Mouse (Mus musculus) heart, adult 8-10 months (tissue): ENCODE results near the gene Glrp1. TPM values are rescaled to one million over a fixed set of nuclear protein-coding genes. Genes with fewer than 3 reads are reported as not detected.

Source experiments
- DNase-seq: peaks from one replicate; pipeline ENCODE4 v3.0.0; 2022; ENCODE audit warnings: low spot score
- total RNA-seq, 4 experiments: library from RNA; stranded (reverse); gene quantifications; 2 replicates each; pipeline ENCODE4 v1.2.4; 2022

Gene Glrp1
- under 1 TPM in 1 of 4 experiments, not detected in 3; 0.19 TPM for total RNA-seq

- DNase-seq: no peak
Measured at GRCm38 (mm10) chr1:88509789-88510188, at the start of gene Glrp1. Gene Glrp1 (minus strand): TSS chr1:88510066.

GRCm38 (mm10) chr1:88559258-88559657, 49.4 kb upstream of the Glrp1 start:
- no peak for DNase-seq

- DNase-seq: no peak
Measured at GRCm38 (mm10) chr1:88558793-88559192, 48.9 kb upstream of the Glrp1 start.

DNA sequence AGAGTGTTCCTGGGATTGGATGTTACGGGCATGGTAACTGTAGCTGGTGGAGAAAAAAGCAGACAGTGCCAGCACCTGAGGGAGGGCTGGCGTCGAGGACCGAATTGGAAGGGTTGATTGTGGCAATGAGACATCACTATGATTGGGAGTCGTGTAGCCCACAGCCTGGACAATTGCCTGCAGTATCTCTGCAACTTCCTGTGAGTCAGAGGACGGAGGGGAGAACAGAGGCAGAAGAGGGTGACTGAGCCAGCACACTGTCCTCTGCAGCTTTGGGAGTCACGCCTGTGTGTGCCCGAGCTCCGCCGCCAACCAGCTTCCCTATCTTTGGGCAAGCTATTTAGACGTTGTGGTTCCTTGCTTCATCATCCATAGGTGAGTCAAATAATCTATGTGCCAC, 46.5 kb upstream of the Glrp1 start:
- DNase-seq: no peak

DNA sequence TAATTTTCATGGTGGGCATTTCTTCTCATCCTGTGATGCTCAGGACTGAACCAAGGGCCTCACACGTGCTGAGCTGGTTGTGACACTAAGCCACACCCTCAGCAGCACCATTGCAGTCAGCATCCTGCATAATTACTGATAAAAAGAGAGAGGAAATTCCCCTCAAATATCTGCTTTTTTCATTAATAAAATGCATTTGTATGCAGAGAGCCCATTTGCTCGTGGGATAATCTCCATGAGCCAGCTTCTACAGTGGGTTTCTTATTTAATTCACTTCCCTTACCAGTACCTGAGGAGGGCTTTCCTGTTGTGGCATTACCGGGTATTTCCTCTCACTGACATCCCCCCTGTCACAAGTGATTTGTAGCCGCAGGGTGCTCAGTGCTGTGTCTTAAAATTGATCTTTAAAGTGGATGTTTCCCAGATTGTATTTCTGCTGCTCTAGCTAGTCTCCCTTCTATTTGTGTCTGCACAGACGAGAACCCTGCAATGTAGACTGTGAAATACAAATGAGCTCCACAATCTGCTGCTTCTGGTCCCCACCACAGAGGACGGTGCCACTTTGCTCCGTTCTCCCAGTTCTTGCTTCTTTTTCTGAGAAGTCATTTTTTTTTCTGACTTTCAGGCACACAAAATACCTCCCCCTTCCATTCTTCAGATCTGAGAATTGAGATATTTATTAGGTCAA, 43.8 kb upstream of the Glrp1 start:
- no peak for DNase-seq

GRCm38 (mm10) chr1:88549263-88549662, 39.4 kb upstream of the Glrp1 start:
- no peak for DNase-seq

GRCm38 (mm10) chr1:88547172-88547571, 37.3 kb upstream of the Glrp1 start:
- no peak for DNase-seq

GRCm38 (mm10) chr1:88543608-88544007, 33.7 kb upstream of the Glrp1 start:
- no peak for DNase-seq

DNA sequence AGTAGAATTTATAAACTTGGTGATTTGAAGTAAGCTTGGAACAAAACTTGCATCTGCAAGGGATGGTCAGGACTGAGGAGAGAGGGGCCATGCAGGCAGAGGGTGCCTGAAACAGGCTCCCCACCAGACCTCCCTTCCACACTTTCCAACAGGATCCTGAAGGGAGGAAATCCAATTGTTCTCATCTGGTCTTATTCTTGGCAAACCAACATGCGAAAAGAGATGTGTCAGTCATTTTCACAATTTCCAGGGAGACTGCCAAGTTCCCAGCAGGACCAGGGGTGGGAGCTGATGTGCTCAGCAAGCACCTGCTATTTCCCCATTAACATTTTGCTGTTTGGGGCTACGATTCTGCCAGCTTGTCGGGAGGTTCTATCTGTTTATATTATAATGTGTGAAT, 30.0 kb upstream of the Glrp1 start:
- peak; percentile 27 for DNase-seq

- no peak for DNase-seq
Measured at GRCm38 (mm10) chr1:88539256-88539655, 29.4 kb upstream of the Glrp1 start.

DNA sequence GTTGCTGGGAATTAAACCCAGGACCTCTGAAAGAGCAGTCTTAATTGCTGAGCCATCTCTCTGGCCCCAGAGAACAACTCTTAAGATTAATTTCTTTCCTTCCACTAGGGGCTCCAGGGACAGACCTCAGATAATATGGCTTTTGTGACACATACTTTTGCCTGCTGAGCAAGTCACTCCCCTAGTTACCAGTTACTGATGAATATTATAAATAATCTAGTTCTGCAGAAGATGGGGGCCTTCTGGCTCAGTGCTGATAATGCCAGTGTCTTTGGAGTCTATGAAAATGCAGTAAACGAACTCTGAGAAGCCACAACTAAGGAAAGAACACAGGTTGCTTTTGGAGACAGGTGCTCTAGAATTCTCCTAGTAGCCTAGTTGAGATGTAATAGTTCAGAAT, 26.4 kb upstream of the Glrp1 start:
- DNase-seq: no peak

DNA sequence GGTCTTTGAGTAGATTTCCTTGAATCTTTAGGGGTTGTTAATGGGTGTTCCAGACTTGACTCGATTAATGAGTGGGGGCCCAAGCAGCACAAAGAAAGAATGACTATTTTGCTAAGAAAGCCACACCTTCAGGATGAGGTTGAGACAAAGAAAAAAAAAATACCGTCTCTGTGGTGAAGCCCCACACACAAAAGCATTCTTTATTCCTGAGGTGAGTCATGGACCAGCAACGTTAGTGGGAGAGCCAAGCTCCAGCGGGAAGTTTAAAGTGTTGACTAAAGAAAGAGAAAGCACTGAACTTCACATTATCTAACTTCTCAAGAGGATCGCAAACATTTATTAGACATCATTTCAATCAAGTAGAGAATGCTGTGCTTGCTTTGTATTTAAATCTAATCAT, 24.2 kb upstream of the Glrp1 start:
- DNase-seq: no peak

GRCm38 (mm10) chr1:88526161-88526560, 16.3 kb upstream of the Glrp1 start:
- no peak for DNase-seq

DNA sequence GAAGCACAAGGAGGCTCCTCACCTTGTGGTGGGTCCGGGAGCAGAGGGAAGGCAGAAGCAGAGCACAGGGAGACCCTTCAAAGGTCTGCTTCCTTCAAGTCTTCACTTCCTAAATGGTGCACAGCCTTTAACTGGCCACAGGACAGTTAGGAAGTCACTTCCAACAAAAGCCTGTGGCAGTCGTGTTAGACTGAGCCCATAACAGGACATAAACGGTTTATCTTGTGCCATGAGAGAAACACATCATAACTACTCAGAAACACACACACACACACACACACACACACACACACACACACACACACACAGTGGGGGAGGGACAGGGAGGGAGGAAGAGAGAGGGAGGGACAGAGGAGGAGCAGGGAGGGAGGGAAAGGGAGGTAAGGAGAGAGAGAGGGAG, 15.8 kb upstream of the Glrp1 start:
- DNase-seq: no peak

GRCm38 (mm10) chr1:88521170-88521747, 11.4 kb upstream of the Glrp1 start:
- no peak for DNase-seq

GRCm38 (mm10) chr1:88513613-88514012, 3.7 kb upstream of the Glrp1 start:
- no peak for DNase-seq

DNA sequence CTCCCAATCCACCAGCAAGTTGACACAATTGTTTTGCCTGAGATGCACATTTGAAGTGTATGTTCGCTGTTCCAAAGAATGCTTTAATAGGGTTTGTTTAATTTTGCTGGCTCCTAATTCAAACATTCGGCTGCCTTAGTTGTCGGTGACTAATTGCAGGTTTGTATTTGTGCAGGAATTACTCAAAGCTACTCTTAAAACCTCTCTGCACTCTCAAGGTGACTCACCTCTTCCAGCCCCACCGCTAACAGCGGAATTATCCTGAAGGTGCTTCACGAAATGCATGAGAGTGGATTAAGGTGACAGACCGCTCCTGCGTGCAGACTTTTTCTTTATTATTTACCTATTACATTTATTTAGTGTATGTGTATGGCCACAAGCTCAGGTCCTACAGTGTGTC, 2.0 kb downstream of the Glrp1 start:
- no peak for DNase-seq

- no peak for DNase-seq
Measured at GRCm38 (mm10) chr1:88507214-88507613, 2.7 kb downstream of the Glrp1 start.

- no peak for DNase-seq
Measured at GRCm38 (mm10) chr1:88506412-88506811, 3.5 kb downstream of the Glrp1 start.

DNA sequence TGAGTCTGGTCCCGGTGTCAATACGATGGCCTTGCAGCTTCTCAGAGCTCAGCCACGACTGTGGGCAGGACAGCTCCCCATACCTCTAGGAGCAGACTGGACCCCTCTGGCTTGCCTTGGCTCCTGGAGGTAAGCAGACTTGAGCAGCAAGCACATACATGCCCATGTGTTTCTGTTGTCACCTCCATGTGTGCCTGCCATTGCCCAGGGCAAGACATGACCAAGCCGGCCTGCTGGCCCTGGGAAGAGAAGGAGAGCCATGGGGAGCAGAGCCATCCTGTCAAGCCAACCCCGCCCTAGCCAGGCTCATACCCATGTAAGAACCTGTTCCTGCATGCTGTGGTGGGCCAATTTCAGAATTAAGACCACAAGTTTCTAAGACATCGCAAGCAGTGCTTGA, 4.2 kb downstream of the Glrp1 start:
- no peak for DNase-seq

DNA sequence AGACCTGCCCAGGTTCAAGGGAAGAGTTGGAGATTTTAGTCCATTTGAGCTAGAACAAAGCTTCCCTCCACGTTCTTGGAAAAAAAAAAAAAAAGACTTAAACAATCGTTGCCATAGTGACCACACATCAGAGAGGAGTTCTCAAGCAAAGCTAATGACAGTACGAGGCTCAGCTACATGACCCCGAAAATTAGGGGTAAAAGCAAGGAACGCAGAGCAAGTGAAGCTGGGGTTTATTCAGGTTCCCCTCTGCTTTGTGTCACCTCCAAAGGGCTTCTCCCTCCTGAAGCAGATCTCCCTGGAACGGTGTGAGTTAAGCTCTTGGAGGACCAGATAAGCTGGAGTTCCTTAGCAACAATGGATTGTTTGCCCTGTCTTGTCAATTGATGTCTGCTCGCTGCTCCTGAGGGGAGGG, 5.3 kb downstream of the Glrp1 start:
- no peak for DNase-seq

DNA sequence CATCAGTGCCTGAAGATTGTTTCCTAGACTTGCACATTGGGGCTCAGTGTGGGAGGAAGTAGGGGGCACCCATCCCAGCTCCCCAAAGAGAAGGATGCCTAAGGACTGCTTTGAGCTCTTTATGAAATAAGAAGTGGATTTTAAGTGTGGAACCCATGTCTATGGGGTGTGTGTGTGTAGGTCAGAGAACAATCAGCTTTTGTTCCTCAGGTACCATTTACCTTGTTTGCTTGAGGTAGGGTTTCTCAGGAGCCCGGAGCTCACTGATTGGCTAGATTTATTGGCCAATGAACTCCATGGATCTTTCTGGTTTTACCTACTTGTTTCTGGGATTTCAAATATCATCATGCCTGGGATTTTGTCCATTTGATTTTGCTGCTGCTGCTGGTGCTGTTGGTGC, 7.0 kb downstream of the Glrp1 start:
- no peak for DNase-seq

DNA sequence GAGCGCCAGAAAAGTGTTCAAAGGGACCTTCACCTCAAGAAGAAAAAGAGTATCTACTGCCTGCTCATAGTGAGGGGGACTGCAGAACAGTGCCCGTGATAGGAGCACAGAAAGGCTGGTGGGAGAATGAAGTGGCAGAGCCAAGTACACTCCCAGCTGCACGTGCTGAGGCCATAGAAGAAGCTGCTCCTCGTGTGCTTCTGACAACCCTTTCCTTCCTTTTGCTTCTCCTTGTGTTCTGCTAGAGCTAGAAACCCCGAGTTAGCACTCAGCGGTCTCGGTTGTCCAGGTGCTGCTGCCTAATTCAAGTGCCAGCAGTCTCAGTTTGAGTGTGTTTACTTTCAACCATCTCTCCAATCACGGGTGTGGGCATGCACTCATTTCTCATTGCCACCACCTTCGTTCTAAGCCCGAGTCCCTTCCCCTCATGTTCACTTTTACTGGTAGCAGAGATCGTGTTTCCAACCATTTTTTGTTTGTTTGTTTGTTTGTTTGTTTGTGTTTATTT, 10.6 kb downstream of the Glrp1 start:
- DNase-seq: no peak

GRCm38 (mm10) chr1:88497407-88497806, 12.5 kb downstream of the Glrp1 start:
- DNase-seq: no peak
